Mouse (Mus musculus) liver, adult 2 months (tissue): Measurements from ENCODE around the gene Rhoh. TPM values are rescaled to one million over a fixed set of nuclear protein-coding genes. Genes with fewer than 3 reads are reported as not detected.

Experiments
- DNase-seq: peaks from one replicate; pipeline ENCODE4 v3.0.0-alpha.2; 2011; ENCODE audit warnings: low read depth, low spot score; ENCODE audit errors: extremely low read depth
- H3K27ac ChIP-seq: fragments of 200-500 bp; replicated peaks from 2 replicates; pipeline ENCODE4 v1.5.1; 2012; ENCODE audit warnings: low read depth, mild to moderate bottlenecking, control low read depth, inconsistent platforms, low read length; ENCODE audit not compliant: insufficient read depth
- H3K27me3 ChIP-seq: fragments of 200-500 bp; 2 replicates; pipeline ENCODE4 v1.6.1; 2012; ENCODE audit warnings: mild to moderate bottlenecking, moderate library complexity, low read length, inconsistent platforms; ENCODE audit not compliant: control insufficient read depth, insufficient read depth
- H3K36me3 ChIP-seq: fragments of 200-500 bp; 2 replicates; pipeline ENCODE4 v1.6.1; 2012; ENCODE audit warnings: low read length, inconsistent platforms; ENCODE audit not compliant: control insufficient read depth, insufficient read depth
- H3K4me1 ChIP-seq: fragments of 200-500 bp; 2 replicates; pipeline ENCODE4 v1.6.1; 2011; ENCODE audit warnings: low read length; ENCODE audit not compliant: control insufficient read depth, insufficient read depth
- H3K4me3 ChIP-seq: fragments of 200-500 bp; 2 replicates; pipeline ENCODE4 v1.5.1; 2011; ENCODE audit warnings: low read depth, mild to moderate bottlenecking, control low read depth, low read length, moderate library complexity; ENCODE audit not compliant: insufficient read depth
- H3K79me2 ChIP-seq: fragments of 200-500 bp; 2 replicates; pipeline ENCODE4 v1.6.1; 2012; ENCODE audit warnings: inconsistent platforms, mild to moderate bottlenecking, low read length, moderate library complexity; ENCODE audit not compliant: control insufficient read depth, insufficient read depth
- H3K9ac ChIP-seq: fragments of 200-500 bp; 2 replicates; pipeline ENCODE4 v1.6.1; 2012; ENCODE audit warnings: low read depth, mild to moderate bottlenecking, control low read depth, inconsistent platforms, low read length
- CTCF ChIP-seq: fragments of 200-500 bp; IDR thresholded peaks from 2 replicates; pipeline ENCODE4 v1.5.1; 2011; ENCODE audit warnings: low read depth, low read length, control low read depth
- POLR2A ChIP-seq: fragments of 200-500 bp; IDR thresholded peaks from 2 replicates; pipeline ENCODE4 v1.6.1; 2011; ENCODE audit warnings: low read length, control low read depth; ENCODE audit not compliant: insufficient read depth; ENCODE audit errors: extremely low read depth
- WGBS: fragments of 180-500 bp; shearing (Covaris S2); methylation state at CpG from one replicate; pipeline ENCODE4 v1.1.7; 2018; 5-methylcytosine and 5-hydroxymethylcytosine counted together
- polyA plus RNA-seq: library from polyadenylated mRNA; depleted of rRNA; stranded (reverse); fragments of >200 nt; gene quantifications from 2 replicates; pipeline ENCODE4 v1.2.3, GENCODE M21; 2012
- total RNA-seq: library from RNA; depleted of rRNA; stranded (reverse); fragments of >200 nt; gene quantifications from 2 replicates; pipeline ENCODE4 v1.2.3, GENCODE M21; 2014

The Rhoh gene
- total and polyA plus RNA-seq, 2 experiments, result 0.22 to 1.2 TPM

GRCm38 (mm10) chr5:65910398-65910797, 49.4 kb downstream of the Rhoh start:
- DNase-seq, result no peak
- Histone ChIP-seq H3K36me3 (no peaks in the 10 kb centered on the region), H3K79me2 (no peaks in the 10 kb centered on the region), H3K4me1 (no peaks in the 10 kb centered on the region), H3K27ac (no peak overlapping the region), H3K9ac (no peak overlapping the region), H3K4me3 (no peak overlapping the region), H3K27me3 (no peaks in the 10 kb centered on the region)
- WGBS, result 90% methylated on average over 4 of the region's 4 CpGs
- TF ChIP-seq CTCF (no peak), POLR2A (no peak)

- Histone ChIP-seq H3K4me3 (no peak overlapping the region), H3K79me2 (no peaks in the 10 kb centered on the region), H3K36me3 (no peaks in the 10 kb centered on the region), H3K27ac (no peak overlapping the region), H3K4me1 (no peaks in the 10 kb centered on the region), H3K9ac (no peak overlapping the region), H3K27me3 (no peaks in the 10 kb centered on the region)
- no peak for TF ChIP-seq POLR2A
- TF ChIP-seq CTCF, result no peak
- 74% methylated on average over 7 of the region's 7 CpGs for WGBS
- no peak for DNase-seq
Observed at GRCm38 (mm10) chr5:65911676-65912075, 50.7 kb downstream of the Rhoh start.

GRCm38 (mm10) chr5:65912201-65912600, 51.2 kb downstream of the Rhoh start:
- no peaks in the 10 kb centered on the region for H3K4me1 ChIP-seq
- no peaks in the 10 kb centered on the region for H3K27me3 ChIP-seq
- H3K36me3 ChIP-seq, result no peaks in the 10 kb centered on the region
- H3K27ac ChIP-seq, result no peak overlapping the region
- 83% methylated on average over 5 of the region's 5 CpGs for WGBS
- no peak overlapping the region for H3K4me3 ChIP-seq
- no peak for TF ChIP-seq POLR2A
- TF ChIP-seq CTCF, result no peak
- H3K9ac ChIP-seq, result no peak overlapping the region
- H3K79me2 ChIP-seq, result no peaks in the 10 kb centered on the region
- DNase-seq, result no peak

GRCm38 (mm10) chr5:65913126-65913525, 52.1 kb downstream of the Rhoh start:
- no peaks in the 10 kb centered on the region for H3K4me1 ChIP-seq
- H3K79me2 ChIP-seq, result no peaks in the 10 kb centered on the region
- H3K27ac ChIP-seq, result no peak overlapping the region
- DNase-seq, result no peak
- no peaks in the 10 kb centered on the region for H3K27me3 ChIP-seq
- TF ChIP-seq CTCF (no peak), POLR2A (no peak)
- 91% methylated on average over 9 of the region's 9 CpGs for WGBS
- H3K36me3 ChIP-seq, result no peaks in the 10 kb centered on the region
- H3K9ac ChIP-seq, result no peak overlapping the region
- H3K4me3 ChIP-seq, result no peak overlapping the region

DNA sequence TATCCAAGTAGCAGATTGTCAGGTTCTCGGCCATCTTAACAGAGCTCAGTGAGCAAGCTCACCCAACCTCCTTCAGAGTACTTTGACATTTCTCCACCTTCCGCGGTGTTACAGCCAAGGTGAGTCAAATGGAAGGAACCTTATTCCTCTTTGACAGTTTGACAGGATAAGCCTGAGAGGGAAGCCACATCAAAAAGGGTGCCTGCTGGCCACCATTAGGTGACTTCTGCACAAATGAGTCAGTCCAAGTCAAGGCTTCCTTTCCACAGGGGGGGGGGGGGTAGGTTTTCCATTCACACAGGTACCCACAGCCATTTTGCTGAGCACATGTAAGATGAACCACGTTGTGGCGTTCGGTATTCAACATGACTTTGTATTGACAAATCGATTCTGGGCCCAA, 53.3 kb downstream of the Rhoh start:
- H3K36me3 ChIP-seq, result no peaks in the 10 kb centered on the region
- no peak overlapping the region for H3K4me3 ChIP-seq
- H3K9ac ChIP-seq, result no peak overlapping the region
- H3K27ac ChIP-seq, result no peak overlapping the region
- H3K4me1 ChIP-seq, result no peaks in the 10 kb centered on the region
- 87% methylated on average over 7 of the region's 7 CpGs for WGBS
- H3K27me3 ChIP-seq, result no peaks in the 10 kb centered on the region
- TF ChIP-seq POLR2A (no peak), CTCF (no peak)
- no peak for DNase-seq
- no peaks in the 10 kb centered on the region for H3K79me2 ChIP-seq

DNA sequence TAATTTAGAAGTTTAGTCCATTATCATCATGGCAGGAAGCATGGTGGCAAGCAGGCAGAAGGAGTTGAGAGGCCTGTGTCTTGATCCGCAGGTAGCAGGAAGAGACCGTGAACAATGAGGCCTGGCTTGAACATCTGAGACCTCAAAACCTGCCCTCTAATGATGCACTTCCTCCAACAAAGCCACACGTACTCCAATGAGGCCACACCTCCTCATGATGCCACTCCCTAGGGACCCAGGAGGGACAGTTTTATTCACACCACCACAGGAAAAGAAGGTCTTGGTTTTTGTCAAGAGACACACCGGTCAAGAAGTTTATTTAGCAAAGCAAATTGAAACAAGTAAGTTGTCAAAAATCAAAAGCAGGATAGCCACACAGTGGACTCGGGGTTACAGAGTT, 55.9 kb downstream of the Rhoh start:
- DNase-seq, result no peak
- no peak overlapping the region for H3K9ac ChIP-seq
- H3K4me3 ChIP-seq, result no peak overlapping the region
- H3K27me3 ChIP-seq, result no peaks in the 10 kb centered on the region
- WGBS, result 89% methylated on average over 5 of the region's 5 CpGs
- no peak overlapping the region for H3K27ac ChIP-seq
- no peaks in the 10 kb centered on the region for H3K4me1 ChIP-seq
- no peaks in the 10 kb centered on the region for H3K36me3 ChIP-seq
- no peaks in the 10 kb centered on the region for H3K79me2 ChIP-seq
- no peak for TF ChIP-seq CTCF
- no peak for TF ChIP-seq POLR2A
